Mouse (Mus musculus) right cerebral cortex, postnatal 10 days (tissue): ENCODE results near the gene Atp4b.
A peak's percentile ranks its signal among the peaks of the same experiment; 100 is the strongest.

ENCODE experiments used
- DNase-seq, 2 experiments: peaks; one replicate each; pipeline ENCODE4 v3.0.0; 2021; ENCODE audit warnings: low spot score in 2 of 2

The Atp4b gene

GRCm38 (mm10) chr8:13396725-13397124 lies at the start of gene Atp4b:
TSS of gene Atp4b (minus strand) at chr8:13396825.
- DNase-seq = no peak

DNA sequence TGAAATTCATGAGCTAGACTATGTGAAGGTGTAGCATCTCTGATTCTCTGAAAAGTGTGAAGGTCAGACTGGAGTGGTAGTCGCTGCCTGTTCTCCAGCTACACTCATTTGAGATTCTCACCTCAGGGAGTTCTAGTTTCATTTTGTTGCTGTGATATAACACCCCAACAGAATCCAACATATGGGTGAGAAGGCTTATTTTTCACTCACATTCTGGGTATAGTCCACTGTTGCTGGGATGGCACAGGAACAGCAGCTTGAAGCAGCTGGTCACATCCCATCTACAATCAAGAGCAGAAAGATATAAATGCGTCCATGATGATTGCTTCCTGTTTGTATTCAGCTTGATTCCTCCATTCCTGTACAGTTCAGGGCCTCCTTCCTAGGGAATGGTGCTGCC lies 45.5 kb upstream of the Atp4b start:
- DNase-seq = no peak

DNA sequence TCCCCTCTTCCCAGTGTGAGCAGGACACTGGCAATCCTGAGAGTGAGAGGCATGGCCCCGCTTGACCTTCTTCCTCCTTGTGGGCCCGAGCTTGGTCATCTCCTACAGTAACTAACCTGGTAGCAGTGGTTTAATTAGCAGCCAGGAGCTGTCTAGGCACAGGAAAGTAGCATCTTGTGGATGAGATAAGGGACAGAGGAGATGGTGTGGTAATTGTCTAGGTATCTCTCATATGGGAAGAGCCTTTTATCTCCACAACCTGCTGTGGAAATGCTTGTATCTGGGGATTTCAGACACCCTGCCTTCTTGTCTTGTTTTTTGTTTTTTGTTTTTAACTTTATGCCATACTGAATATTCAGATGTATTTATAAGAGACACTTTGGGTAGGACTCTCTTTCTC lies 40.9 kb upstream of the Atp4b start:
- no peak for DNase-seq

- DNase-seq = no peak
Measured at GRCm38 (mm10) chr8:13436052-13436451, 39.4 kb upstream of the Atp4b start.

DNA sequence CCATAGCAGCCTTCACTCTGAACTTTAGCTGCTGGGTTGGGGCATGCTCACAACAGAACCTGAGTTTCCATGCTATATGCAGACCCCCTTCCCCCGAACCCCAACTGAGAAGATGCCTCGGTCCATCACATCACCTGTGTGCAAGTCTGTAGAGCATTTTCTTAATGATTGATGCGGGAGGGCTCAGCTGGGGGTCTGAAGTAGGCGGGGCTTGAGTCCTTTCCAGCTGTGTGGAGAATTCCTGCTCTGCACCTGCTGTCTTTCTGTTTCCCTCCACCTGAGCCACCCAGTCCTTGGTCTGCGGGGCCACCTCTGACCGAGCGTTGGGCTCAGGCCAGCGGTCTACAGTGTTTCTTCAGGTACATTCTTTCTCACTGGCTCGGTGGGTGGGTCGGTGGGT lies 38.3 kb upstream of the Atp4b start, which contains the start of gene Tmem255b:
Tmem255b (plus strand) TSS at position 301 of the 400 bp plus-strand sequence.
- no peak for DNase-seq

DNA sequence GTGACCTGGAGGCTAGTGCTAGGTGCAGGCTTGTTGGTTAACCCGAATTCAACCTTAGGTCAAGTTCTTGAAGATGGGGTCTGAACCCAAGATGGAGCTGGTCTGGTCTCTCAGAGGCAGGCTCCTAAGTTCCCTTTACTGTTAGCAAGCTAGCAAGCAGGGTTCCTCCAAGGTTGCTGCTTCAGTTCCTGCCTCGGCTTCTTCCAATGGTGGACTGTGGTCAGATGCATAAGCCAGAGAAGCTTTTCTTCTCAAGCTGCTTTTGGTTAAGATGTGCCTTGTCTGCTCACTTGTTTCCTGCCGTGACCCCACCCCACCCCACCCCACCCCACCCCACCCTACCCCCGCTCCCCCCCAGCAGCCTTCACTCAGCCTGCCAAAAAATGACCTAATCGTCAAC lies 36.5 kb upstream of the Atp4b start:
- no peak for DNase-seq

- DNase-seq = no peak
Measured at GRCm38 (mm10) chr8:13430866-13431265, 34.2 kb upstream of the Atp4b start.

DNA sequence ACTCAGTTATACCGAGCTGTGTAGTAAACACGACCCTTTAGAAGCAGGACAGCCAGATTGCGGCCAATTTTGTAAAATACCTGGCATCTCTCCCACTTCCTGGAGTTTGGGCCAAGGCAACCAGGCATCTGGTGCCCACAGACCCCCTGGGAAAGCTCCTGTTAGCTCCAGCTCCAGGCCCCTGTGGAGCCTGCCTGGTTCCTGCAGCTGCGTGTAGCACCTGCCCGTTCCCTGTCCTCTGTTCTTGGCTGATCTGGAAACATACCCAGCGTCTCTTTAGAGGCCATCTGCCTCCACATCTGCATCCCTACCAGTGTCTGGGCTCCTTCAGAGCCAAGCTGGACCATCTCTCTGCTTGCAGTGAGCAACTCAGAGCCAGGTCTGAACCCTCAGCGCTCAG lies 33.8 kb upstream of the Atp4b start:
- DNase-seq = peak; percentile 50 to 56

GRCm38 (mm10) chr8:13428156-13428555 lies 31.5 kb upstream of the Atp4b start:
- no peak for DNase-seq

- DNase-seq = no peak
Measured at GRCm38 (mm10) chr8:13427351-13427750, 30.7 kb upstream of the Atp4b start.

GRCm38 (mm10) chr8:13420970-13421369 lies 24.3 kb upstream of the Atp4b start:
- DNase-seq = peak; percentile 57 to 58

GRCm38 (mm10) chr8:13419111-13419639 lies 22.6 kb upstream of the Atp4b start:
- no peak for DNase-seq

DNA sequence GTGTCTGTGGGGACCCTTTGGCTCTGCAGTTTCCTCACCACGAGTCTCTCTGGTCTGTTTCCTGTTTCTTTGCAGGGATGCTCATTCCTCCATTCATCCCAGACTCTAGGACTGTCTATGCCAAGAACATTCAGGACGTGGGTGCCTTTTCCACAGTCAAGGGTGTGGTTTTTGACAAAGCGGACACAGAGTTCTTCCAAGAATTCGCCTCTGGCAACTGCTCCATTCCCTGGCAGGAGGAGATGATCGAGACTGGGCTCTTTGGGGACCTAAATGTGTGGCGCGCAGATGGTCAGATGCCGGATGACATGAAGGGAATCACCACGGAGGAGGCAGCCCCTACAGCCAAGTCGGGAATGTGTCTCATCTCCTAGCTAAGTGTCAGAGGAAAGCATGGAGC lies 19.3 kb upstream of the Atp4b start:
- no peak for DNase-seq

DNA sequence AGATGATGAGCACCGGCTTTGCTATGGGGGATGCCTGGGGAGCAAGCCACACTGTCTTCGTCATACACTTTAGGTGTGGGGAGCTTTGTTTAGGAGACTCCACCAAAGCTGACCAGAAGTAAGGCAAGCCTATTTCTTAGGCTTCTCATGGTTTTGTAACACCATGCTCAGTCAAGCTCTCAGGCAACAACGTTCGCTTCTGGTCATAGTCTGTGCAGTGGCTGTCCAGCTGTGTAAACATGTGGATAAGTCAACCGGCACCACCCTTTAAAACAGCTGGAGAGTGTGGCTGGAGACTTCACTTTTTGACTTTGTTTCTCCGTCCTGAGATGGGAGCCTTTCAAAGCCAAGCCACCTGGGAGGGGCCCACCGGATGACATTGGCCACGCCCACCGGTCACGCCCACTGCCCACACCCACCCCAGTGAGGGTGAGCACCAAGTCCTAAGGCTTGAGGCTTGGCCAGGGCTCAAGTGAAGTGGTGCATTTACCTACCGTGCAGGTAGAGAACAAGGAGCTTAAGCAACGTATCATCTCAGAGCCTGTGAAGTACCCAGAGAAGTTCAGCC lies 17.3 kb upstream of the Atp4b start:
- DNase-seq = no peak

DNA sequence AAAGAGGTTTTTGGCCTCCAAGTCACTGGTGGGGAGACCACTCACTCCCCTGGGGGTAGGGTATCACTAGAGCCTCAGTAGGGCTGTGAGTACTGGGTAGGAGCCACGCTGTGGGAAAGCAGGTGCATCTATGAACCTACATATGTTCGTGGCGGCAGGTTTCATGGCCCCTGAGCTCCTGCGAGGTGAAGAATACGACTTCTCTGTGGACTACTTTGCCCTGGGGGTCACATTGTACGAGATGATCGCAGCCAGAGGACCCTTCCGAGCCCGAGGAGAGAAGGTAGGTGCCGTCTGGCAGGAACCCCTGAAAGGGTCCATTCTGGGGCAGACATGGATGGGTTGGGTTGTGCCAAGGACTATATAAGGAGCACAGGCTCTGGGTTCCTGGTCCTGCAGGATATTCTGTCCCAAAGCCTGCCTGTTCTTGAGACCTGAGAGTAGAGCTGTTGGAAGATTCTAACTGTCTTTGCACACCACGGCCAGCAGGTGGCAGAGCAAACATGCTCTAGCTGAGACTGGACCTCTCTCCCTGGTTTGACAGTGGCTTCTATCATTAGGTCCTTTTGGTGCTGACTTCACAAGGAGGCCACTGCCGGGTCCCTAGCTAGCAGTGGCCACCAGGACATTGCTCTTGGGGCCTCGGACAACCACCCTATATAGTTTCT lies 16.4 kb upstream of the Atp4b start:
- peak; percentile 45 to 78 for DNase-seq

DNA sequence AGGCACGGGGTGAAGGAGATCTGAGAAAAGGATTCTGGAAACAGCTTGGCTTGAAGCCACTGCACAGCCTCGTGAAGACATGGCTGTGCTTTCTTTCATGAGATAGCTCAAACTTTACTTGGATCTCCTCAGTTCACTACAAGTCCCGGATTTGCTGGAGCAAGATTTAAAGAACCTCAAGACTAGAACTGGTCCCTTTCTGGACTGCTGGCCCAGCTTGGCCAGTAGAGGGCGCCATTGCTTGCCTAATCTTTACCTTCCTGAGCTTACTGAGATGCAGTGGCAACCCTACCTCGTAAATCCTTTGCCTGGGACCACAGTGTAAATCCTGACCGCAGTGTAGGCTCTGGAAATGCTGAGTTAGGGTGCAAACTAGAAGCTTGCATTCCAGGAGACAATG lies 15.0 kb upstream of the Atp4b start:
- peak; percentile 66 to 82 for DNase-seq

- DNase-seq = no peak
Measured at GRCm38 (mm10) chr8:13406011-13406410, 9.4 kb upstream of the Atp4b start.

DNA sequence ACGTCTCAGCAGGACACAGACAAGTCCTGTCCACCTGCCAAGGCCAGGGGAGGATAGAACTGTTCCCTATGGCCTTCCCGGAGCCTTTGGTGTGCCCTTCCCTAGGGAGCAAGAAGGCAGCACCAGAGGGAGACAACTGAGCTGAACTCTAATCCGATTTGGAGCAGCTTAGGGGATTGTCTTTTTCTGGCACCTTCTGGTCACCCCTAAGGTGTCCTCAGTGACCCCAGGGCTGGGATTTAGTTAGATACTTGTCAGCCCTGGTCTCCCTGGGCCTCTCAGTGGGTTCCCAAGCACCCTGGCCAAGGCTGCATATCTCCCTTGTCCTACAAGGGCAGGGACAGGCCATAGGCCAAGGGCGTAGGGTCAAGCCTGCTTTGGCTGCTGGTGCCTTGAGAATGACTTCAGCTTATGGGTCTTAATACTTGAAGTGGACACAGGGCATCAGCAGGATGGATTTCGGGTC lies 8.1 kb upstream of the Atp4b start, which contains the start of gene Grk1:
Grk1 (plus strand) TSS at position 416 of the 466 bp plus-strand sequence.
- no peak for DNase-seq

DNA sequence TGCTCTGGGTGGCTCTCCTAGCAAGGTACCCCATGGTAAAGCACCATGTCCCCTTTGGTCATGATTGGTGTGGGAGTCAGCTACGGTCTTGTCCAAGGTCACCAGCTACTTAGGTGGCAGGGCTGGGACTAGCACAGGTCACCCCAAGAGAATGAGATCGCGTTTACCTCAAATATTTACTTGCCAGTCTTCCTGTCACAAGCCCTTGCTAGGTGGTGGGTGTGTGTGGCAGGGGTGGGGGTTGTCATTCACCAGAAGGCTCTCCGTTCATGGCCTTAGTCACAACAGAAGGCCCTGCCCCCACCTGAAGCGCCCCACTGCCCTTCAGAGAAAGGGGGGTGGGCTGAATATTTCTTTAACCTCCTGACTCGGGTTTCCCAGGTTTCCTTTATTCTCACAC lies 6.9 kb upstream of the Atp4b start:
- no peak for DNase-seq

- DNase-seq = no peak
Measured at GRCm38 (mm10) chr8:13393869-13394268, 2.8 kb downstream of the Atp4b start.

DNA sequence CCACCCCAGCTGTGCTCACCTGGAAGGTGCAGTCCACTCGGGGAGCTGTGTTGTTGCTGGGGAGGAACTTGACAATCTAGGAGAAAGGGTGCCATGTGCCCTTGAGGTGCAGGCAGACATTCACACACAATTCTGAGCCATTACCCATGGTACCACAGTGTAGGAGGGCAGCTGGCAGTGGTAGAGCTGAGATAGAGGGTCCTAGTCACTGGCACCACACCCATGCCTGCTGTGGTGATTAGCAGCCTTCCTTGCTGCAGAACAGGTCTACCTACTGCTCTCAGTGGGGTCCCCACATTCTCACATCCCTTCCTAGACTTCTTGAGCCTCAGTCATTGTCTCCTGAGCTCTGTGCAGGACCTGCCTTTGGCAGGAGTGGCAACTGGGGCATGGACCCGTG lies 7.9 kb downstream of the Atp4b start:
- no peak for DNase-seq

GRCm38 (mm10) chr8:13387728-13388127 lies 8.9 kb downstream of the Atp4b start:
- no peak for DNase-seq

GRCm38 (mm10) chr8:13386366-13386765 lies 10.3 kb downstream of the Atp4b start:
- no peak for DNase-seq
